Mouse (Mus musculus): ENCODE results near the gene Traf3.

Gene Traf3

GRCm38 (mm10) chr12:111203076-111203475 is 36.9 kb downstream of the Traf3 start:
- WGBS: 33% methylated on average over 10 of the region's 10 CpGs

GRCm38 (mm10) chr12:111203945-111204344 is 37.8 kb downstream of the Traf3 start:
- WGBS: 29% methylated on average over 3 of the region's 3 CpGs

GRCm38 (mm10) chr12:111207641-111208040 is 41.5 kb downstream of the Traf3 start:
- 83% methylated on average over 3 of the region's 3 CpGs for WGBS

- 83% methylated on average over 5 of the region's 5 CpGs for WGBS
Measured at GRCm38 (mm10) chr12:111211729-111212128, 45.6 kb downstream of the Traf3 start.

- WGBS: 94% methylated on average over 6 of the region's 6 CpGs
Measured at GRCm38 (mm10) chr12:111218867-111219266, 52.7 kb downstream of the Traf3 start.

- 49% methylated on average over 10 of the region's 10 CpGs for WGBS
Measured at GRCm38 (mm10) chr12:111225197-111225780, 59.1 kb downstream of the Traf3 start.

- 57% methylated on average over 4 of the region's 4 CpGs for WGBS
Measured at GRCm38 (mm10) chr12:111227410-111227809, 61.2 kb downstream of the Traf3 start.

- WGBS: 98% methylated on average over 5 of the region's 5 CpGs
Measured at GRCm38 (mm10) chr12:111228488-111228887, 62.3 kb downstream of the Traf3 start.

GRCm38 (mm10) chr12:111230793-111231192 is 64.6 kb downstream of the Traf3 start:
- 94% methylated on average over 2 of the region's 2 CpGs for WGBS

- WGBS: 93% methylated on average over 4 of the region's 4 CpGs
Measured at GRCm38 (mm10) chr12:111233798-111234197, 67.6 kb downstream of the Traf3 start.

- 87% methylated on average over 9 of the region's 9 CpGs for WGBS
Measured at GRCm38 (mm10) chr12:111234383-111234782, 68.2 kb downstream of the Traf3 start.

- 97% methylated on average over 6 of the region's 6 CpGs for WGBS
Measured at GRCm38 (mm10) chr12:111235631-111236030, 69.5 kb downstream of the Traf3 start.

- WGBS: 89% methylated on average over 16 of the region's 16 CpGs
Measured at GRCm38 (mm10) chr12:111237611-111238188, 71.5 kb downstream of the Traf3 start.

- WGBS: 90% methylated on average over 5 of the region's 5 CpGs
Measured at GRCm38 (mm10) chr12:111238345-111238744, 72.2 kb downstream of the Traf3 start.

GRCm38 (mm10) chr12:111238778-111239177 is 72.6 kb downstream of the Traf3 start:
- 33% methylated on average over 4 of the region's 4 CpGs for WGBS

- 61% methylated on average over 10 of the region's 10 CpGs for WGBS
Measured at GRCm38 (mm10) chr12:111239930-111240329, 73.8 kb downstream of the Traf3 start.

GRCm38 (mm10) chr12:111241916-111242315 is 75.7 kb downstream of the Traf3 start:
- WGBS: 86% methylated on average over 6 of the region's 6 CpGs

GRCm38 (mm10) chr12:111242346-111242745 is 76.2 kb downstream of the Traf3 start:
- WGBS: 94% methylated on average over 5 of the region's 5 CpGs

- 89% methylated on average over 12 of the region's 12 CpGs for WGBS
Measured at GRCm38 (mm10) chr12:111243733-111244132, 77.6 kb downstream of the Traf3 start.

GRCm38 (mm10) chr12:111245070-111245469 is 78.9 kb downstream of the Traf3 start:
- WGBS: 78% methylated on average over 6 of the region's 6 CpGs

GRCm38 (mm10) chr12:111246808-111247464 is 80.8 kb downstream of the Traf3 start:
- WGBS: 80% methylated on average over 9 of the region's 9 CpGs

GRCm38 (mm10) chr12:111249095-111249494 is 82.9 kb downstream of the Traf3 start:
- 61% methylated on average over 3 of the region's 3 CpGs for WGBS

GRCm38 (mm10) chr12:111250116-111250515 is 83.9 kb downstream of the Traf3 start:
- 54% methylated on average over 8 of the region's 8 CpGs for WGBS

Measured in cerebral cortex, adult 2 months (tissue).